Mouse (Mus musculus) heart, embryonic 16.5 days (tissue): Measurements from ENCODE around the gene Cisd3. TPM values are rescaled to one million over a fixed set of nuclear protein-coding genes. Genes with fewer than 3 reads are reported as not detected.

ENCODE experiments used
- ATAC-seq: fragments of 200-750 bp; cut with Nextera tagmentation; replicated peaks from 2 replicates; pipeline ENCODE4 v1.8.0; 2017; ENCODE audit warnings: moderate number of reproducible peaks; ENCODE audit not compliant: insufficient read depth, low FRiP score; ENCODE audit errors: extremely low read depth
- H3K27ac ChIP-seq: fragments of 300-500 bp; sonication (generic); 2 replicates; pipeline ENCODE4 v1.5.1; 2014; ENCODE audit warnings: mild to moderate bottlenecking, low read length, control low read depth, moderate library complexity
- H3K27me3 ChIP-seq: fragments of 300-500 bp; sonication (generic); 2 replicates; pipeline ENCODE4 v1.6.1; 2014; ENCODE audit warnings: low read length, mixed read lengths; ENCODE audit not compliant: control insufficient read depth, insufficient read depth
- H3K36me3 ChIP-seq: fragments of 300-500 bp; sonication (generic); 2 replicates; pipeline ENCODE4 v1.6.1; 2014; ENCODE audit not compliant: control insufficient read depth, insufficient read depth
- H3K4me1 ChIP-seq: fragments of 300-500 bp; sonication (generic); 2 replicates; pipeline ENCODE4 v1.6.1; 2014; ENCODE audit warnings: low read length, mixed read lengths; ENCODE audit not compliant: control insufficient read depth, insufficient read depth
- H3K4me2 ChIP-seq: fragments of 300-500 bp; sonication (generic); 2 replicates; pipeline ENCODE4 v1.6.1; 2014; ENCODE audit warnings: low read depth, mild to moderate bottlenecking, control low read depth, low read length
- H3K4me3 ChIP-seq: fragments of 300-500 bp; sonication (generic); 2 replicates; pipeline ENCODE4 v1.5.1; 2014; ENCODE audit warnings: mild to moderate bottlenecking, control low read depth, low read length
- H3K9ac ChIP-seq: fragments of 300-500 bp; sonication (generic); 2 replicates; pipeline ENCODE4 v1.6.1; 2014; ENCODE audit warnings: low read length, control low read depth
- H3K9me3 ChIP-seq: fragments of 300-500 bp; sonication (generic); replicated peaks from 2 replicates; pipeline ENCODE4 v1.6.1; 2016; ENCODE audit warnings: low read length; ENCODE audit not compliant: control insufficient read depth
- WGBS: fragments of 180-500 bp; shearing (Covaris S2); extraction: QIAGEN DNeasy Blood & Tissue Kit; methylation state at CpG from one replicate; pipeline ENCODE4 v1.1.7; 2014; 5-methylcytosine and 5-hydroxymethylcytosine counted together
- polyA plus RNA-seq: library from polyadenylated mRNA; unstranded; fragments of >200 nt; fragmentation: Nextera tagmentation; extraction: Ambion mirVana; gene quantifications from 2 replicates; pipeline ENCODE4 v1.2.1, GENCODE M21; 2015

Cisd3 gene
- polyA plus RNA-seq, 1 experiment from 2014 or later, result 86.1 TPM

DNA sequence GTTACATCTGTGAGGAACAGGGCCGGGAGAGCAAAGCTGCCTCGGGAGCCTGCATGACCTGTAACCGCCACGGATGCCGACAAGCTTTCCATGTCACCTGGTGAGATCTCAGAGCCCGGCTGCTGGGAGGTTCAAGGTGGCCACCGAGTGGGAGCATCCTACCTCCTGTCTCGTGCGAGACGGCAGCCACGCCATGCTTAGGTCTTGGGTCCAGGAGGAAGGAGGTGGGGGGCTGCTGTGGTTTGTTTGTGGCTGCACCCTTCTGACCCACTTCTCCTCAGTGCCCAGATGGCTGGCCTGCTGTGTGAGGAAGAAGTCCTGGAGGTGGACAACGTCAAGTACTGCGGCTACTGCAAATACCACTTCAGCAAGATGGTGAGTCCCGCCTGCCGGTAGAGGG, 18.8 kb upstream of the Cisd3 start:
- H3K9me3 ChIP-seq, result no peaks in the 10 kb centered on the region
- H3K36me3 ChIP-seq, result peaks cover 30% of the 10 kb centered on the region
- no peak overlapping the region for H3K9ac ChIP-seq
- no peak for ATAC-seq
- H3K27ac ChIP-seq, result no peak overlapping the region
- peaks cover 44% of the 10 kb centered on the region for H3K4me1 ChIP-seq
- WGBS, result 84% methylated on average over 15 of the region's 15 CpGs
- no peak overlapping the region for H3K4me3 ChIP-seq
- no peaks in the 10 kb centered on the region for H3K27me3 ChIP-seq
- H3K4me2 ChIP-seq, result no peak overlapping the region

DNA sequence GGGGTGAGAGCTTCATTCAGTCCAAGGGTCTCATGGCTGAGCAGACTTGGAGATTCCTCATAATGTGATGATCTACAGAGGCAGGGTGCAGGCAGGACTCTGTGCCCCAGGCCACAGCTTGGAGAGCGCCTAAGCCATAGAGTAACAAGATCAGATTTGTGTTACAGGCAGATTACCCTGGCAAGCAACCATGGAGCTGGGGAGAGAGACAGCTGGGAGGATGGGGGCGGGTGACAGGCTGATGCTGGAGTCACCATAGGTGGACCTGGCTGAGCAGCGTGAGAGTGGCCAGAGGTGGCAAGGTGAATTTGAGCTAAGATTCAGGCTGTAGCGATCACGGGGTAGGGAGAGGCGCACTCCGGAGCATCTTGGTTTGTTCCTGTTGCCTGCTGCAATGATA, 17.5 kb upstream of the Cisd3 start:
- Histone ChIP-seq H3K27me3 (no peaks in the 10 kb centered on the region), H3K9me3 (no peaks in the 10 kb centered on the region), H3K27ac (no peak overlapping the region), H3K9ac (no peak overlapping the region), H3K36me3 (peaks cover 44% of the 10 kb centered on the region), H3K4me3 (no peak overlapping the region), H3K4me2 (no peak overlapping the region), H3K4me1 (peaks cover 36% of the 10 kb centered on the region)
- ATAC-seq, result no peak
- 85% methylated on average over 7 of the region's 7 CpGs for WGBS

DNA sequence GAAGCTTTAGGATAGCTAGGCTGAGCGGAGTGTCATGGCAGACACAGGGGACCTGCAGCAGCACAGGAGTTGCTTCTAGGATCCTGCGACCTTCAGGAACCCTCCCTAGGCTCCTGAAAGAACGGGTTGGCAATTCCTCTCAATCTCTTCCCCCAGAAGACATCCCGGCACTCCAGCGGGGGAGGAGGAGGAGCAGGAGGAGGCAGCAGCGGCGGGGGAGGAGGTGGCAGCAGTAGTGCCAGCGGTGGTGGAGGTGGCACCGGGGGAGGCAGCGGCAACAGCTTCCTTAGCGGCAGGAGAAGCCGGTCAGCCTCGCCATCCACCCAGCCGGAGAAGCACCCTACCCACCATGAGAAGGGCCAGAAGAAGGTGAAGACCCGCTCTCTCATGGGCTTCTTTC, 16.4 kb upstream of the Cisd3 start:
- Histone ChIP-seq H3K4me1 (peaks cover 36% of the 10 kb centered on the region), H3K27me3 (no peaks in the 10 kb centered on the region), H3K4me2 (peak overlapping the region; percentile 34), H3K9me3 (no peaks in the 10 kb centered on the region), H3K27ac (peak overlapping the region; percentile 84), H3K36me3 (peaks cover 54% of the 10 kb centered on the region), H3K4me3 (peak overlapping the region; percentile 2; the same call in 1 of the 2 replicates), H3K9ac (peak overlapping the region; percentile 61)
- WGBS, result 33% methylated on average over 15 of the region's 15 CpGs
- ATAC-seq, result no peak

DNA sequence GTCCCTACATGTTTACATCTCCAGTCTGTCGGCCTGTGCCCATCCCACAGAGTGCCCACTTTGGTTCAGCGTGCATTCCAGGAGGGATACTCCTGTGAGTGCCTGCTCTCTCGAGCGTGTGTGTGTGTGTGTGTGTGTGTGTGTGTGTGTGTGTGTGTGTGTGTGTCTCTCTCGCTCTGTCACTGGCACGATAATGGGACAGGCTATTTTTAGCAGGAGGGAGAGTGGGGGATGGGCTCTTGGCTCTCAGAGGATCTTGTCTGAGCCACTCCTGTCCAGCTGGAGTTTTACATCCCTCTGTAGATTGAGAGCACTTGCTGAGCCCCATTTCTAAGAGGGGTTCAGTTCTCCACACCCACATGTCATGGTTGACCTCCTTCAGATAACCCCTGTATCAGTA, 15.8 kb upstream of the Cisd3 start:
- no peaks in the 10 kb centered on the region for H3K9me3 ChIP-seq
- H3K4me2 ChIP-seq, result peak overlapping the region; percentile 63
- WGBS, result 13% methylated on average over 6 of the region's 6 CpGs
- peak; percentile 88 for ATAC-seq
- peaks cover 31% of the 10 kb centered on the region for H3K4me1 ChIP-seq
- H3K9ac ChIP-seq, result peak overlapping the region; percentile 70
- peak overlapping the region; percentile 33 for H3K4me3 ChIP-seq
- H3K36me3 ChIP-seq, result peaks cover 60% of the 10 kb centered on the region
- H3K27me3 ChIP-seq, result no peaks in the 10 kb centered on the region
- H3K27ac ChIP-seq, result peak overlapping the region; percentile 93

DNA sequence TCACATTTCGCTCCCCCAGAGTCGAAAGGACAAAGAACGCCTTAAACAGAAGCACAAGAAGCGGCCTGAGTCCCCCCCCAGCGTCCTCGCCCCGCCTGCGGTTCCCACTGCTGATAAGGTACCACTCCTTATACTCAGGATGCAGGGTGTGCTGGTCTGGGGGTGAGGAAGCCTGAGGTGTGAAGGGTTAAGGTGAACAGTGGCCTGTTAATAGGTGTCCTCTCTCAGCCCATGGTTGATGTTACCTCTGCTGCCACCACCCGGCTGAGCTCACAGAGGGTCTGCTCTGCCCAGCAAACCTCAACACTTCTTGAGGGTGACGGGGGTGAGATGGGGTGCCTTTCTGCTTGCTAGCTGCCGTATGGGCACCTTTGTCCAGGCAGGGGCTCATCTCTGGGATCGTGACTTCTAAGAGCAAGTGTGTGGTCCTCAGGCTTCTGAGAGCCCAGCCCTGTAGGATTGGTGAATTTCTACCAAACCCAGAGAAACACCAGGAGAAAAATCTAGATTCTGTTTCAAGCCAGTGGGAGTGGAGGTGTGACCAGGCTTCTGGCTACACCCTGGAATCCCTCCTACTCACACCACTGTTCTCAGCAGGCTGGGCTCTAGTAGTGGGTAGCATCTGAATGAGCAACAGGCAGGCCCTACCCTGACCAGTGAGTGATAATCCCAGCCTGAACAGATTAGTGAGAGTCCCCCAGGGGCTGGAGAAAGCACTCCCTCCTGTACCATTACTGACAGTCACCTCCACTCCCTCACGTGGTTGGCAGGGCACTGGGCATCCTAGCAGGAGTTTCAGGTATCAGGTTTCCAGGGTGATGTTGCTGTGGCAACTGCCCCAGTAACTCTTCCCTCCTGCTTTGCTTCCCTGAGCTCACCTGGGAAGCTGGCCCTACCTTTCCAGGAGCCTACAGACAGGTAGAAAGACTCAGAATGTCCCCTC, 15.1 kb upstream of the Cisd3 start:
- 35% methylated on average over 13 of the region's 13 CpGs for WGBS
- Histone ChIP-seq H3K36me3 (peaks cover 65% of the 10 kb centered on the region), H3K9ac (peak overlapping the region; percentile 70), H3K4me3 (peak overlapping the region; percentile 33), H3K27me3 (no peaks in the 10 kb centered on the region), H3K9me3 (no peaks in the 10 kb centered on the region), H3K4me2 (peak overlapping the region; percentile 63), H3K27ac (peak overlapping the region; percentile 93), H3K4me1 (peaks cover 28% of the 10 kb centered on the region)
- peak; percentile 63 for ATAC-seq

DNA sequence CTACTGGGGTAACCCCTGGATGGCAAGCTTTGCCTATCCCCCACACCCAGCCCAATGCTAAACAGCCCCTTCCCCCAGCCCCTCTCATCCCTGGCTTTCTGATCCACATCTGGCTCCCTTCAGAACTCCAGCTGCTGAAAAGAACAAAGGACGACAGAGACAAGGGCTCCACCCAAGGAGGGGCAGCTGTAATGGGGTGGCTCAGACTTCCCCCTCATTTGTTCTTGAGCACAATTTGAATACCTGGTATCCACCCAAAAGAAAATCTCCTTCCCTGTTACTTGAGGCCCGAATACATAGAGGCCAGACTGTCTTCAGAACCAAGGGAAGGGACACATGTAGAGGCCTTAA, 14.5 kb upstream of the Cisd3 start:
- no peak for ATAC-seq
- Histone ChIP-seq H3K4me3 (no peak overlapping the region), H3K9ac (0 out of 2 replicates have a peak overlapping the region, but pooled peaks have one; percentile 70), H3K36me3 (peaks cover 58% of the 10 kb centered on the region), H3K9me3 (no peaks in the 10 kb centered on the region), H3K27me3 (no peaks in the 10 kb centered on the region), H3K4me1 (peaks cover 28% of the 10 kb centered on the region), H3K4me2 (no peak overlapping the region), H3K27ac (no peak overlapping the region)
- 62% methylated on average over 2 of the region's 2 CpGs for WGBS

DNA sequence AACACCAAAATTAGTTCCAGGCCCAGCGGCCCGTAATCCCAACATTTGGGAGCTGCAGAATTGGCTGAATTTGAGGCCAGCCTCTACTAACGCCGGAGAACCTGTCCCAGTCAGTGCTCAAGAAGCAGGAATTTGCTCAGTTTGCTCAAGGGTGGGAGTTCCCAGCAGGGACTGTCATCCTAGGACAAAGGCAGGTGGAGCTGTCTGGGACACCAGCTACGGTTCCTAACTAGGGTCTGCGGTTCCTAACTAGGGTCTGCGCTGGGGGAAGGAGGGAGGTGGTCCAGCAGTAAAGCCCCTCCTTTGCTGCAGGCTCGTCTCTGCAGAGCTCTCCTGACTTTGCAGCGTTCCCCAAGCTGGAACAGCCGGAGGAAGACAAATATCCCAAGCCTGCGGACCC, 12.5 kb upstream of the Cisd3 start:
- Histone ChIP-seq H3K27ac (no peak overlapping the region), H3K27me3 (no peaks in the 10 kb centered on the region), H3K4me3 (no peak overlapping the region), H3K9ac (no peak overlapping the region), H3K4me2 (no peak overlapping the region), H3K4me1 (peaks cover 28% of the 10 kb centered on the region), H3K9me3 (no peaks in the 10 kb centered on the region), H3K36me3 (peaks cover 58% of the 10 kb centered on the region)
- WGBS, result 91% methylated on average over 11 of the region's 11 CpGs
- ATAC-seq, result no peak

DNA sequence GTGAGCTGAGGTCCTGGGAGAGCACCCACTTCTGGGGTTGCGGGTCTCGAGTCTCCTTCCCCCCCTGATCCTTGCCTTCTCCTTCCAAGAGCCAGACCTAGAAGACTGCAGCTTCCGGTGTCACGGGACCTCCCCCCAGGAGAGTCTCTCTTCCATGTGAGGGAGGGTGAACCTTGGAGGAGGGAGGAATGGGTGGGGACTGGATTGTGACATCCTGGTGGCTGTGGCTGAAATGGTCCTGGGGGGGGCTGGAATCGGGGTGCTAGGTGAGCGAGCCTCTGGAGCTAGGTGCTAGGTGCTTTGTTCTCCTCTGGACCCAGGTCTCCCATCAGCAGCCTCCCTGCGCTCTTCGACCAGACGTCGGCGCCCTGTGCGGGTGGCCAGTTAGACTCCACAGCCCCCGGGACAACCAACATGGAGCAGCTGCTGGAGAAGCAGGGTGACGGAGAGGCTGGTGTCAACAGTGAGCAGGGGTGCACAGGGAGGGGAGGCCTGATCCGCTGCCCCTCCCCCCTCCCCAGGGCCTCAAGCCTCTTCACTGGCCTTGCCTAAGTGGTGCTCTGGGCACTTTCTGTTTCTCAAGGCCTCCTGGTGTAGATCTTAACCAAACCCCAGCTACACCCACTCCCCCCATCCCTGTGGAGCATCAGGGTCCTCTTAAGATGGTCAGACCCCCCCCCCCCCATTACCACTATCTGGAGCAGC, 9.4 kb upstream of the Cisd3 start:
- Histone ChIP-seq H3K9ac (no peak overlapping the region), H3K4me2 (no peak overlapping the region), H3K4me1 (peaks cover 9% of the 10 kb centered on the region), H3K4me3 (no peak overlapping the region), H3K27ac (no peak overlapping the region), H3K36me3 (peaks cover 62% of the 10 kb centered on the region), H3K27me3 (no peaks in the 10 kb centered on the region), H3K9me3 (no peaks in the 10 kb centered on the region)
- WGBS, result 69% methylated on average over 15 of the region's 15 CpGs
- ATAC-seq, result no peak

DNA sequence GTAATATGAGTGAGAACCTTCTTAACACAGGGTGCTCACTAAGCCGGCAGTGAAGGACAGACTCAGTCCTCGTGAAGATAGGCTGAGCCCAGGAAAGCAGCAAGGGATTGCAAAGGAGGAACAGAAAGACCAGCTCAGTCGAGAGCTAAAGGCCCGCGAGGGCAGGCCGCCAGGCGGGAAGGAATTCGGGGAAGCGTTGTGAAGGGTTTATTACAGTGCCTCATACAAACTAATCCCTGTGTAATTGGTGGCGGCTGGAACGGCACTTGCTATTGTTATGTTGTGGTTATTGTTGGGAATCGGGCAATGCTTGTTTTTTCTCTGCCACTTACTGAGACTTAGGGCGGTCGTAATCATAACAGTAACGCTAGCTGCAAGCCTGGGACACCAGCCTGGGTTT, 8.2 kb upstream of the Cisd3 start:
- Histone ChIP-seq H3K4me1 (peaks cover 8% of the 10 kb centered on the region), H3K4me2 (no peak overlapping the region), H3K9me3 (no peaks in the 10 kb centered on the region), H3K9ac (no peak overlapping the region), H3K27me3 (no peaks in the 10 kb centered on the region), H3K27ac (no peak overlapping the region), H3K36me3 (peaks cover 58% of the 10 kb centered on the region), H3K4me3 (no peak overlapping the region)
- ATAC-seq, result no peak
- 75% methylated on average over 15 of the region's 15 CpGs for WGBS
